Mouse (Mus musculus): ENCODE results near the gene Itm2b. TPM values are rescaled to one million over a fixed set of nuclear protein-coding genes. Genes with fewer than 3 reads are reported as not detected.

The Itm2b gene
- 754 and 783 TPM in 2 replicates for polyA plus RNA-seq (2014; fragmentation: Nextera tagmentation; extraction: Ambion mirVana)

GRCm38 (mm10) chr14:73384913-73385719, at the start of gene Itm2b:
Itm2b (minus strand) TSS chr14:73385289.
- Histone ChIP-seq H3K4me3 (ENCODE audit: low read depth, low read length) (peak within 1 kb of the TSS; percentile 88), H3K27me3 (replicated peaks; ENCODE audit: control insufficient read depth, insufficient read depth, low read length) (no peaks in the 10 kb centered on the region), H3K36me3 (ENCODE audit: control insufficient read depth, insufficient read depth, low read length) (no peaks in the 10 kb centered on the region), H3K9ac (ENCODE audit: low read length) (peak within 1 kb of the TSS; percentile 96), H3K4me2 (ENCODE audit: low read length) (peak within 1 kb of the TSS; percentile 58), H3K4me1 (ENCODE audit: control insufficient read depth, insufficient read depth, low read length) (peaks cover 30% of the 10 kb centered on the region; the same call in 1 of the 2 replicates), H3K27ac (ENCODE audit: low read depth, low read length) (peak within 1 kb of the TSS; percentile 89), H3K9me3 (replicated peaks; ENCODE audit: control insufficient read depth, low read length) (no peaks in the 10 kb centered on the region)
- under 1% methylated on average over 54 of the region's 62 CpGs for WGBS
- DNase-seq (ENCODE audit: low spot score), result peak; percentile 86
- peak; percentile 95 for ATAC-seq

DNA sequence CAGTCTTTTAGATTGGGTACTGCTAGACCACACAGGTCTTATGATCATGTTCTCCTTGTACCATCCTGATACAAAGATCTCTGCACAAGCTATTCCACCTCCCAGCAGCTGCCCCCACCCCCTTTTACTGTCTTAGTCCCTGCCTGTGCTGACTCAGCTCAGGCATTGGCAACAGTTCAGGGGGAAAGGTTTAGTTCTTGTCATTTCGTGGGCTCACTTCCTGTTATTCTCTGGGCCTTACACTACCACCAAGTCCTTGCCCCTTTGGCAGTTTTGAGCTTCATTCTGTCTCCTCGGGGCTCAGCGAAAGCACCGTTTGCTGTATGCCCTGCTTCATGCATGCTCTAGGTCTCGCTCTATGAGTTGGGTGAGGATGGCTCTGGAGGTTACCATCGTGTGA, 48.4 kb upstream of the Itm2b start:
- no peak overlapping the region for H3K4me3 ChIP-seq (ENCODE audit: low read depth, low read length)
- H3K4me1 ChIP-seq (ENCODE audit: control insufficient read depth, insufficient read depth, low read length), result peaks cover 4% of the 10 kb centered on the region; the same call in 1 of the 2 replicates
- H3K9me3 ChIP-seq (replicated peaks; ENCODE audit: control insufficient read depth, low read length), result no peaks in the 10 kb centered on the region
- H3K9ac ChIP-seq (ENCODE audit: low read length), result no peak overlapping the region
- H3K27ac ChIP-seq (ENCODE audit: low read depth, low read length), result no peak overlapping the region
- no peaks in the 10 kb centered on the region for H3K27me3 ChIP-seq (replicated peaks; ENCODE audit: control insufficient read depth, insufficient read depth, low read length)
- no peak overlapping the region for H3K4me2 ChIP-seq (ENCODE audit: low read length)
- DNase-seq (ENCODE audit: low spot score), result no peak
- ATAC-seq, result no peak
- no peaks in the 10 kb centered on the region for H3K36me3 ChIP-seq (ENCODE audit: control insufficient read depth, insufficient read depth, low read length)
- WGBS, result 86% methylated on average over 6 of the region's 6 CpGs

DNA sequence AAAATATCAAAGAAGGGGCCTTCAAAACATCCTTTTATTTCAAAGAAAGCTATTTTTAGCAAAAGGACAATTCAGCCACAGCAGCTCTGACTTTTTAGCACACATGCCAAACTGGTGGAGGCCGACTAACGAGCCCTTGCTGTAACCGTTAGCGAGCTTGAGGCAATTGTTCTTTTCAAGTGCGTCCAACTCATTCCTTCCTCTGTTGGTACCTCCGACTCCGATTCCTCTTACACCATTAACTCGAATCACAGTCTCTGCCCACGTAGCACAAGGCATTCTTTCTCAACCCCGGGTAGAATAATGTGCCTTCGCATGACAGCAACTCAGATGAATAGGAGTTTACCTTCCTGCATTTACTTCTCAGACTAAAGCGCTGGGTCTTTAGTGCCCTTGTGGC, 45.5 kb upstream of the Itm2b start:
- Histone ChIP-seq H3K4me1 (ENCODE audit: control insufficient read depth, insufficient read depth, low read length) (peaks cover 4% of the 10 kb centered on the region; the same call in 1 of the 2 replicates), H3K36me3 (ENCODE audit: control insufficient read depth, insufficient read depth, low read length) (no peaks in the 10 kb centered on the region), H3K9ac (ENCODE audit: low read length) (no peak overlapping the region), H3K9me3 (replicated peaks; ENCODE audit: control insufficient read depth, low read length) (no peaks in the 10 kb centered on the region), H3K4me2 (ENCODE audit: low read length) (no peak overlapping the region), H3K4me3 (ENCODE audit: low read depth, low read length) (no peak overlapping the region), H3K27me3 (replicated peaks; ENCODE audit: control insufficient read depth, insufficient read depth, low read length) (no peaks in the 10 kb centered on the region), H3K27ac (ENCODE audit: low read depth, low read length) (no peak overlapping the region)
- no peak for ATAC-seq
- peak; percentile 25 for DNase-seq (ENCODE audit: low spot score)
- 7% methylated on average over 12 of the region's 12 CpGs for WGBS

- peak; percentile 82 for DNase-seq (ENCODE audit: low spot score)
- no peaks in the 10 kb centered on the region for H3K27me3 ChIP-seq (replicated peaks; ENCODE audit: control insufficient read depth, insufficient read depth, low read length)
- H3K4me3 ChIP-seq (ENCODE audit: low read depth, low read length), result no peak overlapping the region
- peak; percentile 89 for ATAC-seq
- H3K4me2 ChIP-seq (ENCODE audit: low read length), result no peak overlapping the region
- 47% methylated on average over 2 of the region's 2 CpGs for WGBS
- H3K9me3 ChIP-seq (replicated peaks; ENCODE audit: control insufficient read depth, low read length), result no peaks in the 10 kb centered on the region
- peaks cover 1% of the 10 kb centered on the region; the same call in 1 of the 2 replicates for H3K4me1 ChIP-seq (ENCODE audit: control insufficient read depth, insufficient read depth, low read length)
- no peaks in the 10 kb centered on the region for H3K36me3 ChIP-seq (ENCODE audit: control insufficient read depth, insufficient read depth, low read length)
- no peak overlapping the region for H3K9ac ChIP-seq (ENCODE audit: low read length)
- H3K27ac ChIP-seq (ENCODE audit: low read depth, low read length), result peak overlapping the region; percentile 85
Measured at GRCm38 (mm10) chr14:73425571-73426041, 40.5 kb upstream of the Itm2b start.

DNA sequence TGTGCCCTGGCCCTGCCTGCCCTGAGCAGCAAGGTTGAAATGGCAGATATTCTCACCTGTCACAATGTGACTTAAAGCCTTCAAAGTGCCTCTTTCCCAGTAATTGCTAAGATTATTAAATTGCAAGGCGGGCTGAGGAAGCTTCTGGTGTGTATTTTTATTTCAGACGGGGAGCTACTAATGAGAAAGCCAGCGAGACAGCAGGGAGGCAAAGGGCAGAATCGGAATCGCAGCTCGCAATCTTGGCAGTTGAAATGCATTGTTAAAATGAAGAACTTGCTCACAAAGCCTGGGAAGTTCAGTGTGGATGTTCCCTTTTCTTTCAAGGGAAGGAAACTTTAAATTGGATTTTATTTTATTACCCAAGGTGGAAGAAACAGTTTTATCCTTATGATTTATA, 39.9 kb upstream of the Itm2b start:
- Histone ChIP-seq H3K9ac (ENCODE audit: low read length) (no peak overlapping the region), H3K9me3 (replicated peaks; ENCODE audit: control insufficient read depth, low read length) (no peaks in the 10 kb centered on the region), H3K27me3 (replicated peaks; ENCODE audit: control insufficient read depth, insufficient read depth, low read length) (no peaks in the 10 kb centered on the region), H3K4me2 (ENCODE audit: low read length) (no peak overlapping the region), H3K4me1 (ENCODE audit: control insufficient read depth, insufficient read depth, low read length) (no peaks in the 10 kb centered on the region), H3K27ac (ENCODE audit: low read depth, low read length) (peak overlapping the region; percentile 5; the same call in 1 of the 2 replicates), H3K36me3 (ENCODE audit: control insufficient read depth, insufficient read depth, low read length) (no peaks in the 10 kb centered on the region), H3K4me3 (ENCODE audit: low read depth, low read length) (no peak overlapping the region)
- 25% methylated on average over 6 of the region's 6 CpGs for WGBS
- DNase-seq (ENCODE audit: low spot score) (peak; percentile 75), ATAC-seq (peak; percentile 16; the same call in 1 of the 2 replicates)

GRCm38 (mm10) chr14:73423542-73423941, 38.5 kb upstream of the Itm2b start:
- Histone ChIP-seq H3K9ac (ENCODE audit: low read length) (no peak overlapping the region), H3K4me2 (ENCODE audit: low read length) (no peak overlapping the region), H3K27ac (ENCODE audit: low read depth, low read length) (no peak overlapping the region), H3K4me1 (ENCODE audit: control insufficient read depth, insufficient read depth, low read length) (peaks cover 4% of the 10 kb centered on the region; the same call in 1 of the 2 replicates), H3K36me3 (ENCODE audit: control insufficient read depth, insufficient read depth, low read length) (no peaks in the 10 kb centered on the region), H3K27me3 (replicated peaks; ENCODE audit: control insufficient read depth, insufficient read depth, low read length) (no peaks in the 10 kb centered on the region), H3K4me3 (ENCODE audit: low read depth, low read length) (no peak overlapping the region), H3K9me3 (replicated peaks; ENCODE audit: control insufficient read depth, low read length) (no peaks in the 10 kb centered on the region)
- no peak for DNase-seq (ENCODE audit: low spot score)
- no peak for ATAC-seq

- DNase-seq (ENCODE audit: low spot score) (peak; percentile 66), ATAC-seq (no peak)
- H3K9me3 ChIP-seq (replicated peaks; ENCODE audit: control insufficient read depth, low read length), result no peaks in the 10 kb centered on the region
- no peak overlapping the region for H3K4me3 ChIP-seq (ENCODE audit: low read depth, low read length)
- H3K27ac ChIP-seq (ENCODE audit: low read depth, low read length), result no peak overlapping the region
- H3K9ac ChIP-seq (ENCODE audit: low read length), result no peak overlapping the region
- no peaks in the 10 kb centered on the region for H3K27me3 ChIP-seq (replicated peaks; ENCODE audit: control insufficient read depth, insufficient read depth, low read length)
- WGBS, result 78% methylated on average over 2 of the region's 2 CpGs
- peaks cover 4% of the 10 kb centered on the region; the same call in 1 of the 2 replicates for H3K4me1 ChIP-seq (ENCODE audit: control insufficient read depth, insufficient read depth, low read length)
- no peak overlapping the region for H3K4me2 ChIP-seq (ENCODE audit: low read length)
- no peaks in the 10 kb centered on the region for H3K36me3 ChIP-seq (ENCODE audit: control insufficient read depth, insufficient read depth, low read length)
Measured at GRCm38 (mm10) chr14:73422621-73423020, 37.5 kb upstream of the Itm2b start.

GRCm38 (mm10) chr14:73421580-73421979, 36.5 kb upstream of the Itm2b start:
- 82% methylated on average over 9 of the region's 9 CpGs for WGBS
- no peaks in the 10 kb centered on the region for H3K9me3 ChIP-seq (replicated peaks; ENCODE audit: control insufficient read depth, low read length)
- no peaks in the 10 kb centered on the region for H3K36me3 ChIP-seq (ENCODE audit: control insufficient read depth, insufficient read depth, low read length)
- H3K4me2 ChIP-seq (ENCODE audit: low read length), result no peak overlapping the region
- DNase-seq (ENCODE audit: low spot score), result no peak
- peaks cover 4% of the 10 kb centered on the region; the same call in 1 of the 2 replicates for H3K4me1 ChIP-seq (ENCODE audit: control insufficient read depth, insufficient read depth, low read length)
- H3K27me3 ChIP-seq (replicated peaks; ENCODE audit: control insufficient read depth, insufficient read depth, low read length), result no peaks in the 10 kb centered on the region
- no peak overlapping the region for H3K9ac ChIP-seq (ENCODE audit: low read length)
- ATAC-seq, result no peak
- no peak overlapping the region for H3K4me3 ChIP-seq (ENCODE audit: low read depth, low read length)
- no peak overlapping the region for H3K27ac ChIP-seq (ENCODE audit: low read depth, low read length)

Data from forebrain, embryonic 14.5 days (tissue).